Comparison of ENCODE assay signal across 8 mouse cellular contexts in the genomic region with DNA sequence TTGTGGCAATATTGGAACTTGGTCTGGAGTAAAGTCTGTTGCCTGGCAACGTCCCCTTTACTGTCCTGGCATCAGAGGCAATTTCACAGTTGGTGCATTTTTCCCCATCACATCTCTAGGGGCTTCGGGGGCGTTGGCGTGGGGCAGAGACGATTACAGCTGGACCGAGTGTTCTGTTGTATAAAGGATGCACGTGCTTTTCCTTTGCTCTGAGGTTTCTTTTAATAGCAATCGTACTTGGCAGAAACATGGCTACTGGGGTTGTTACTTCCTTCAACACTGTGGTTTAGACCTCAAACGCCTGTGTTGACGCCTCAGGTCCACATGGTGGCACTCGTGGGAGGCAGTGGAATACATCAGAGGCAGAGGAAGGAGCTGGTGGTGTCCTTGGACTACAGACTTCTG. TPM values are rescaled to one million over a fixed set of nuclear protein-coding genes. Genes with fewer than 3 reads are reported as not detected.
DNase-seq lines count a peak whose midpoint lies in the region.

No protein-coding gene starts in this region.

- H3K36me3 ChIP-seq in macrophage (ENCODE audit: inconsistent target): no peaks in the 10 kb centered on the region

- no peaks in the 10 kb centered on the region for H3K79me2 ChIP-seq in macrophage (ENCODE audit: inconsistent target)

- no peak overlapping the region; the same call in 1 of the 2 replicates for H3K4me3 ChIP-seq in macrophage (ENCODE audit: inconsistent target)

- WGBS in macrophage (ENCODE audit: missing documents): 1% methylated on average over 11 of the region's 11 CpGs

- DNase-seq in Muller cell, postnatal 12 days (ENCODE audit: inconsistent ontology term): peak; percentile 19
- DNase-seq in cerebellum, adult 11-12 months: peak; percentile 3
- peak; percentile 41 to 51 for DNase-seq in frontal cortex, postnatal 10 days (ENCODE audit: low spot score in 2 of 2)
- peak; percentile 88 for DNase-seq in induced T-regulatory cell, adult 2 months (ENCODE audit: low read depth)
- DNase-seq in left cerebral cortex, adult 18-20 months (ENCODE audit: low spot score in 2 of 2): peak; percentile 19 to 31
- peak; percentile 32 for DNase-seq in right cerebral cortex, adult 18-20 months
- DNase-seq in thymus, postnatal 4 days: peak; percentile 78

- H3K27ac ChIP-seq in macrophage: peak overlapping the region; percentile 34; the same call in 1 of the 2 replicates

RNA-seq across cellular contexts. Expression of a gene that starts 2.1 kb away (rescaled TPM):
- not detected for total RNA-seq in left cerebral cortex, adult 18-20 months (2021)
- total RNA-seq in macrophage (2018; cell fraction: chromatin; rRNA removed): not detected
- not detected for total RNA-seq in macrophage (2018; cell fraction: cytosol; rRNA removed)
- not detected for total RNA-seq in macrophage (2018; cell fraction: nucleus; rRNA removed)
- not detected in 3 replicates for polyA plus RNA-seq in macrophage (2018)

RNA-seq across cellular contexts. Expression of a gene that starts 8.8 kb away (rescaled TPM):
- under 1 TPM; 0.23 to 0.28 TPM for total RNA-seq in left cerebral cortex, adult 18-20 months (2021)
- total RNA-seq in macrophage (2018; cell fraction: chromatin; rRNA removed): 100 to 1,000 TPM; 102 to 395 (median 260) TPM
- total RNA-seq in macrophage (2018; cell fraction: cytosol; rRNA removed): 100 to 1,000 TPM; 169 to 278 (median 224) TPM
- total RNA-seq in macrophage (2018; cell fraction: nucleus; rRNA removed): 100 to 1,000 TPM; 181 to 475 (median 341) TPM
- polyA plus RNA-seq in macrophage (2018): 168 to 417 TPM (median 176 TPM) in 3 replicates

RNA-seq across cellular contexts. Expression of a gene that starts 52.0 kb away (rescaled TPM):
- not detected for total RNA-seq in left cerebral cortex, adult 18-20 months (2021)
- not detected for total RNA-seq in macrophage (2018; cell fraction: chromatin; rRNA removed)
- under 1 TPM in 1 of 26 experiments, not detected in 25; 0.10 TPM for total RNA-seq in macrophage (2018; cell fraction: cytosol; rRNA removed)
- not detected for total RNA-seq in macrophage (2018; cell fraction: nucleus; rRNA removed)
- polyA plus RNA-seq in macrophage (2018): not detected in 3 replicates

RNA-seq across cellular contexts. Expression of a gene that starts 58.4 kb away (rescaled TPM):
- total RNA-seq in left cerebral cortex, adult 18-20 months (2021): not detected
- 100 to 1,000 TPM in 2 of 26 experiments, 10 to 100 TPM in 21, 1 to 10 TPM in 3; 1.2 to 161 (median 29.2) TPM for total RNA-seq in macrophage (2018; cell fraction: chromatin; rRNA removed)
- 100 to 1,000 TPM in 7 of 26 experiments, 10 to 100 TPM in 15, 1 to 10 TPM in 4; 2.5 to 178 (median 41.6) TPM for total RNA-seq in macrophage (2018; cell fraction: cytosol; rRNA removed)
- 100 to 1,000 TPM in 11 of 26 experiments, 10 to 100 TPM in 13, 1 to 10 TPM in 2; 3.7 to 210 (median 74.5) TPM for total RNA-seq in macrophage (2018; cell fraction: nucleus; rRNA removed)
- polyA plus RNA-seq in macrophage (2018): 2.4 to 12.8 TPM (median 4.1 TPM) in 3 replicates

Comparison
In these comparisons a context has a peak if more than half of its experiments do, and no peak if none do; other contexts are left out.
1. DNase-seq: peak in every context shown above with its lines; median percentile 88 in induced T-regulatory cell, adult 2 months; 78 in thymus, postnatal 4 days; 46 in frontal cortex, postnatal 10 days; 32 in right cerebral cortex, adult 18-20 months; 25 in left cerebral cortex, adult 18-20 months; 19 in Muller cell, postnatal 12 days; 3 in cerebellum, adult 11-12 months.